ENCODE assay signal across 11 mouse cellular contexts in the genomic region with DNA sequence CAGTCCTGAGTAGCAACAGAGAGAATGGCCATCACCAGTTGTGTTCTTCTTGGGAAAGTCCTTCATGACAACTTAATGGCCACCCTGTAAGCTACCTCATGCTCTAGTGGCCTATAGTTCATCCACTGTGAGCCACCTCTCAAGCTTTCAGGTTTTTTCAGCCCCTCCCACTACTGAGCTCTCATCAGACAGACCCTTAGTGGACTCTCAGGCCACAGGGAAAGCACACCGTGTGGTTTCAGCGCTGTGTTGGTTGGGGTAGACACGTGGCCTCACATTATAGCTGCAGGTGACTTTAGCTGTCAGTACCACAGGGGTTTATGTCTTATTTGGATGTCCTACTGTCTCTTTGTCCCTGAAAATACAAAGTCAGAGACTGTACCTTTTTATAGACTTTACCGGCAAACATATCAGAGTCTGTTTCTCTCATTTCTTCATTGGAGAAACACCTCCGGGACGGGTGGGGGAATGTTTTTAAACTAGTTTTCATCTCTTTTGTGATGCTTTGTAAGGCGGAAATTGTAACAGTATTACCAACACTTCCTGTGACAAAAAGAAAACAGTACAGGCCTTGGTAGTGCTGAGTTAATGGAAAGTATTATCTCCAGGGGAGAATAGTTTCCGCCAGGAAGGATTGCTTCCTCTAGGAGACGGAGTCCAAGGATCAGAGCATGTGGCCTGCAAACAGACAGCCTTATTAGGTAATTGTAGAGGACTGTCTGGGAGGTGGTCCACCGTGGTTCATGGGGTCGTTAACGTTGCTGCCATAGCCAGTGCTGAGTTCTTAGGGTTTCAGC. TPM values are rescaled to one million over a fixed set of nuclear protein-coding genes. Genes with fewer than 3 reads are reported as not detected.
DNase-seq lines count a peak whose midpoint lies in the region; ATAC-seq and TF ChIP-seq lines count a peak whose summit lies in the region.
"Had no signal": no experiment of that assay in that cellular context is flagged by ENCODE, and none has a peak within 500 bp of the region (broad histone marks: within the 10 kb centered on the region; RNA-seq: fewer than 3 reads in every experiment).

No protein-coding gene starts in this region.

- H3K27me3 ChIP-seq in lung, postnatal 0 days (replicated peaks; ENCODE audit: insufficient read depth, low read length): no peaks in the 10 kb centered on the region
- H3K27me3 ChIP-seq in heart, embryonic 14.5 days (ENCODE audit: control insufficient read depth, insufficient read depth, low read length): no peaks in the 10 kb centered on the region
- H3K27me3 ChIP-seq: embryonic facial prominence, embryonic 15.5 days had no signal

- peak; percentile 26; the same call in 1 of the 2 replicates for ATAC-seq in lung, postnatal 0 days
- ATAC-seq in heart, embryonic 14.5 days (ENCODE audit: insufficient number of reproducible peaks, insufficient read depth, low FRiP score, low read depth): peak; percentile 49
- no peak for ATAC-seq in megakaryocyte progenitor cell, adult 5-6 weeks (replicated peaks; ENCODE audit: poor library complexity)

- no peak for TF ChIP-seq POLR2A in lung, adult 2 months (IDR thresholded peaks at IDR 0.05; ENCODE audit: borderline replicate concordance, extremely low read depth, low read depth, low read length)

- H3K4me2 ChIP-seq in lung, postnatal 0 days (replicated peaks; ENCODE audit: low read depth, low read length): no peak overlapping the region
- H3K4me2 ChIP-seq in heart, embryonic 14.5 days (ENCODE audit: low read length): 0 out of 2 replicates have a peak overlapping the region, but pooled peaks have one; percentile 12
- H3K4me2 ChIP-seq: embryonic facial prominence, embryonic 15.5 days had no signal

- H3K9ac ChIP-seq in lung, postnatal 0 days (replicated peaks; ENCODE audit: low read depth): no peak overlapping the region
- no peak overlapping the region for H3K9ac ChIP-seq in heart, embryonic 14.5 days (ENCODE audit: low read length)
- H3K9ac ChIP-seq: embryonic facial prominence, embryonic 15.5 days had no signal

- no peak overlapping the region for H3K27ac ChIP-seq in lung, postnatal 0 days (ENCODE audit: low read length)
- H3K27ac ChIP-seq in heart, embryonic 14.5 days (replicated peaks in 1 of 2; ENCODE audit: control insufficient read depth in 1 of 2, insufficient read depth in 1 of 2, low read depth in 2 of 2, low read length in 2 of 2): peak overlapping the region; percentile 65 to 71
- H3K27ac ChIP-seq: embryonic facial prominence, embryonic 15.5 days; layer of hippocampus, adult 2 months had no signal

- H3K4me1 ChIP-seq in lung, postnatal 0 days (ENCODE audit: insufficient read depth, low read depth, low read length): peaks cover 30% of the 10 kb centered on the region
- H3K4me1 ChIP-seq in lung, adult 2 months (ENCODE audit: control insufficient read depth, insufficient read depth, low read length): peaks cover 40% of the 10 kb centered on the region
- H3K4me1 ChIP-seq in heart, embryonic 14.5 days (ENCODE audit: control insufficient read depth in 2 of 2, insufficient read depth in 2 of 2, low read length in 2 of 2): peaks cover 27 to 57% of the 10 kb centered on the region in 2 experiments

- H3K4me3 ChIP-seq in lung, postnatal 0 days (ENCODE audit: low read depth, low read length): no peak overlapping the region
- no peak overlapping the region for H3K4me3 ChIP-seq in lung, adult 2 months (replicated peaks; ENCODE audit: extremely low read depth, low read depth, low read length)
- no peak overlapping the region for H3K4me3 ChIP-seq in heart, embryonic 14.5 days (ENCODE audit: control insufficient read depth in 1 of 2, insufficient read depth in 1 of 2, low read depth in 1 of 2, low read length in 2 of 2)
- H3K4me3 ChIP-seq: embryonic facial prominence, embryonic 15.5 days; layer of hippocampus, adult 2 months had no signal

- peak; percentile 96 for DNase-seq in heart, adult 11 months
- no peak for DNase-seq in heart, postnatal 14 days
- DNase-seq in lung, postnatal 0 days (ENCODE audit: low spot score): peak; percentile 46
- DNase-seq in lung, adult 2 months: no peak
- peak; percentile 75 for DNase-seq in naive thymus-derived CD4-positive, alpha-beta T cell, adult 2 months (ENCODE audit: low read depth)
- DNase-seq in urinary bladder, adult 18-20 months (ENCODE audit: low spot score in 2 of 2): no peak
- DNase-seq: gastrocnemius, postnatal 10 days had no signal

- 70% methylated on average over 12 of the region's 12 CpGs for WGBS in lung, postnatal 0 days
- WGBS in lung, adult 2 months: 52% methylated on average over 12 of the region's 12 CpGs
- WGBS in heart, embryonic 14.5 days: 45% methylated on average over 12 of the region's 12 CpGs

- no peaks in the 10 kb centered on the region for H3K36me3 ChIP-seq in lung, postnatal 0 days (ENCODE audit: insufficient read depth, low read length)
- 0 out of 2 replicates have a peak, but pooled peaks cover 2% of the 10 kb centered on the region for H3K36me3 ChIP-seq in heart, embryonic 14.5 days (ENCODE audit: control insufficient read depth, insufficient read depth, low read length)
- H3K36me3 ChIP-seq: embryonic facial prominence, embryonic 15.5 days had no signal

- TF ChIP-seq CTCF in lung, postnatal 0 days (IDR thresholded peaks at IDR 0.05): no peak
- TF ChIP-seq CTCF in lung, adult 2 months (IDR thresholded peaks at IDR 0.05; ENCODE audit: insufficient read depth, low read length): no peak

- H3K9me3 ChIP-seq in lung, postnatal 0 days (ENCODE audit: low read length): no peaks in the 10 kb centered on the region
- no peaks in the 10 kb centered on the region for H3K9me3 ChIP-seq in heart, embryonic 14.5 days (ENCODE audit: control insufficient read depth, low read length)
- H3K9me3 ChIP-seq: embryonic facial prominence, embryonic 15.5 days had no signal

- TF ChIP-seq EP300 in lung, postnatal 0 days (IDR thresholded peaks at IDR 0.05): peak; percentile 85

- intact Hi-C loops in heart, postnatal 14 days (cut with DNase I): no loop called here

RNA-seq across cellular contexts. Expression of gene Cblb, which starts 33.5 kb away (rescaled TPM):
- total RNA-seq in heart, postnatal 14 days (2021): 10 to 100 TPM; 17.5 to 17.7 TPM
- polyA plus RNA-seq in lung, postnatal 0 days (2015; fragmentation: Nextera tagmentation; extraction: Ambion mirVana): 8.4 and 8.7 TPM in 2 replicates
- polyA plus RNA-seq in lung, adult 2 months (2012; rRNA removed): 15.7 and 21.7 TPM in 2 replicates
- 13.3 and 14.0 TPM in 2 replicates for polyA plus RNA-seq in heart, embryonic 14.5 days (2014; fragmentation: Nextera tagmentation; extraction: Ambion mirVana)
- total RNA-seq in megakaryocyte progenitor cell, adult 5-6 weeks (2015): 13.4 and 18.3 TPM in 2 replicates
- total RNA-seq in megakaryocyte progenitor cell, adult 5-6 weeks (2017): 7.4 and 8.9 TPM in 2 replicates

Comparison
In these comparisons a context has a peak if more than half of its experiments do, and no peak if none do; other contexts are left out.
1. DNase-seq: peak in heart, adult 11 months (single experiment), lung, postnatal 0 days (single experiment) and naive thymus-derived CD4-positive, alpha-beta T cell, adult 2 months (single experiment); none in heart, postnatal 14 days (0 of 2), lung, adult 2 months (single experiment) and urinary bladder, adult 18-20 months (0 of 2).